In the genomic region with DNA sequence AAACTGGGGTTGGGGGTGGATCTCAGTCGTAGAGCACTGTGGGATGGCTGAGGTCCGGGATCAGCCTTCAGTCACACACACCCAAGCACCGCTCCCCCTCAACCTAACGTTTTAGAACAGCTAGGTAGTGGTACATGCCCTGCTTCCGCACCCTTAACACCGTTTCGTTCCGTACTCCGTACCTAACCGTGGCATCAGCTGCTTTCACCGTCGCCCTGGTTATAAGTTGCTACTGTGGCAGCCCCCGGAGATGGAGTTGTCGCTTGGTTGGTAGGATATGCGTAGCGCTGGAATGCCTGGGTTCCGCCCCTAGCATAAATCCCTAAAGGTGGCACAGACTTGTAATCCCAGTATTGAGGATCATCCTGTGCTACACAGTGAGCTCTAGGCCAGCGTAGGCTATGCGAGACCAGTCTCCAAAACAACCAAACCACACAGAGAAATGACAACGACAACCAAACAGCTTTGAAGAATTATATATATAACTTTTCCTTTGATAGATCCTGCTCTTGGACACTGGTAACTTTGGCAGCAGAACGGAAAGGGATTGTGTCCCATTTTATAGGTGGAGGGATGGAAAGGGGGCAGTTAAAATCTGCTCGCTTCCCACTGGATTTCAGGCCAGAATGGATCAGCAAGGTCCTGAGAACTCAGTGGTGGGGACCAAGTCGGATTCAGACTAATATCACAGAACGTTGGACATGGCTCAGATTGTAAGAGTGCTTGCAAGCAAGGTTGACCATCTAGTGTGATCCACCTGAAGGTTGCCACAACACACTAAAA, we compare ENCODE assay signal across 8 mouse cellular contexts. TPM values are rescaled to one million over a fixed set of nuclear protein-coding genes. Genes with fewer than 3 reads are reported as not detected.
DNase-seq lines count a peak whose midpoint lies in the region; ATAC-seq lines count a peak whose summit lies in the region.

Gene Sirt1, minus strand, starts transcription at position 207 of the 783 bp plus-strand sequence.

- peak within 1 kb of the TSS; percentile 59 to 61 for H3K4me3 ChIP-seq in heart, embryonic 14.5 days (ENCODE audit: control insufficient read depth in 1 of 2, insufficient read depth in 1 of 2, low read depth in 1 of 2, low read length in 2 of 2)
- peak within 1 kb of the TSS; percentile 61 for H3K4me3 ChIP-seq in midbrain, embryonic 13.5 days (replicated peaks)

- no peaks in the 10 kb centered on the region for H3K27me3 ChIP-seq in heart, embryonic 14.5 days (ENCODE audit: control insufficient read depth, insufficient read depth, low read length)
- H3K27me3 ChIP-seq in midbrain, embryonic 13.5 days: peaks cover 13% of the 10 kb centered on the region

- peak within 1 kb of the TSS; percentile 34 to 53; a peak in 3 of 4 replicates for H3K27ac ChIP-seq in heart, embryonic 14.5 days (replicated peaks in 1 of 2; ENCODE audit: control insufficient read depth in 1 of 2, insufficient read depth in 1 of 2, low read depth in 2 of 2, low read length in 2 of 2)
- H3K27ac ChIP-seq in midbrain, embryonic 13.5 days: 0 out of 2 replicates have a peak within 1 kb of the TSS, but pooled peaks have one; percentile 44

- H3K9me3 ChIP-seq in heart, embryonic 14.5 days (ENCODE audit: control insufficient read depth, low read length): no peaks in the 10 kb centered on the region
- H3K9me3 ChIP-seq in midbrain, embryonic 13.5 days: no peaks in the 10 kb centered on the region

- 4% methylated on average over 24 of the region's 24 CpGs for WGBS in heart, embryonic 14.5 days
- WGBS in midbrain, embryonic 13.5 days: 3% methylated on average over 24 of the region's 24 CpGs

- H3K36me3 ChIP-seq in heart, embryonic 14.5 days (ENCODE audit: control insufficient read depth, insufficient read depth, low read length): no peaks in the 10 kb centered on the region
- no peaks in the 10 kb centered on the region for H3K36me3 ChIP-seq in midbrain, embryonic 13.5 days

- peak; percentile 17 for DNase-seq in embryo, embryonic 10 days (ENCODE audit: low spot score)
- no peak for DNase-seq in embryo, embryonic 9.5 days (ENCODE audit: extremely low spot score)
- peak; percentile 41 for DNase-seq in CD4-positive helper T cell, adult 2 months (ENCODE audit: low read depth, low spot score)
- DNase-seq in brain, adult 2 months (ENCODE audit: low read depth, low spot score): peak; percentile 49
- DNase-seq in left cerebral cortex, postnatal 36 days (ENCODE audit: low spot score in 2 of 2): no peak
- peak; percentile 47 for DNase-seq in thymus, postnatal 25 days

- peaks cover 0 to 9% of the 10 kb centered on the region in 2 experiments; a peak in 1 of 4 replicates for H3K4me1 ChIP-seq in heart, embryonic 14.5 days (ENCODE audit: control insufficient read depth in 2 of 2, insufficient read depth in 2 of 2, low read length in 2 of 2)
- peaks cover 9% of the 10 kb centered on the region for H3K4me1 ChIP-seq in midbrain, embryonic 13.5 days (replicated peaks)

- intact Hi-C loops in left cerebral cortex, postnatal 36 days (cut with DNase I): loop anchor here (5.0 to 10.0 kb wide), 3 partner anchors 44 to 229 kb away; partner anchors contain the start of gene Herc4

- peak within 1 kb of the TSS; percentile 78 for H3K4me2 ChIP-seq in heart, embryonic 14.5 days (ENCODE audit: low read length)
- H3K4me2 ChIP-seq in midbrain, embryonic 13.5 days (replicated peaks): peak within 1 kb of the TSS; percentile 93

- H3K9ac ChIP-seq in heart, embryonic 14.5 days (ENCODE audit: low read length): peak within 1 kb of the TSS; percentile 80
- peak within 1 kb of the TSS; percentile 78 for H3K9ac ChIP-seq in midbrain, embryonic 13.5 days (replicated peaks)

- no peak for ATAC-seq in heart, embryonic 14.5 days (ENCODE audit: insufficient number of reproducible peaks, insufficient read depth, low FRiP score, low read depth)
- ATAC-seq in midbrain, embryonic 13.5 days: no peak

RNA-seq across cellular contexts. Expression of gene Sirt1, which starts in this region (rescaled TPM):
- polyA plus RNA-seq in heart, embryonic 14.5 days (2014; fragmentation: Nextera tagmentation; extraction: Ambion mirVana): 6.4 and 7.8 TPM in 2 replicates
- 10 to 100 TPM; 12.4 to 16.1 TPM for total RNA-seq in left cerebral cortex, postnatal 36 days (2021)
- 5.5 and 5.8 TPM in 2 replicates for polyA plus RNA-seq in midbrain, embryonic 13.5 days (2015; fragmentation: Nextera tagmentation; extraction: Ambion mirVana)

Comparison
In these comparisons a context has a peak if more than half of its experiments do, and no peak if none do; other contexts are left out.
1. DNase-seq: peak in embryo, embryonic 10 days (single experiment), CD4-positive helper T cell, adult 2 months (single experiment), brain, adult 2 months (single experiment) and thymus, postnatal 25 days (single experiment); none in embryo, embryonic 9.5 days (single experiment) and left cerebral cortex, postnatal 36 days (0 of 2).